Comparison of ENCODE assay signal across 14 mouse cellular contexts in the genomic region with DNA sequence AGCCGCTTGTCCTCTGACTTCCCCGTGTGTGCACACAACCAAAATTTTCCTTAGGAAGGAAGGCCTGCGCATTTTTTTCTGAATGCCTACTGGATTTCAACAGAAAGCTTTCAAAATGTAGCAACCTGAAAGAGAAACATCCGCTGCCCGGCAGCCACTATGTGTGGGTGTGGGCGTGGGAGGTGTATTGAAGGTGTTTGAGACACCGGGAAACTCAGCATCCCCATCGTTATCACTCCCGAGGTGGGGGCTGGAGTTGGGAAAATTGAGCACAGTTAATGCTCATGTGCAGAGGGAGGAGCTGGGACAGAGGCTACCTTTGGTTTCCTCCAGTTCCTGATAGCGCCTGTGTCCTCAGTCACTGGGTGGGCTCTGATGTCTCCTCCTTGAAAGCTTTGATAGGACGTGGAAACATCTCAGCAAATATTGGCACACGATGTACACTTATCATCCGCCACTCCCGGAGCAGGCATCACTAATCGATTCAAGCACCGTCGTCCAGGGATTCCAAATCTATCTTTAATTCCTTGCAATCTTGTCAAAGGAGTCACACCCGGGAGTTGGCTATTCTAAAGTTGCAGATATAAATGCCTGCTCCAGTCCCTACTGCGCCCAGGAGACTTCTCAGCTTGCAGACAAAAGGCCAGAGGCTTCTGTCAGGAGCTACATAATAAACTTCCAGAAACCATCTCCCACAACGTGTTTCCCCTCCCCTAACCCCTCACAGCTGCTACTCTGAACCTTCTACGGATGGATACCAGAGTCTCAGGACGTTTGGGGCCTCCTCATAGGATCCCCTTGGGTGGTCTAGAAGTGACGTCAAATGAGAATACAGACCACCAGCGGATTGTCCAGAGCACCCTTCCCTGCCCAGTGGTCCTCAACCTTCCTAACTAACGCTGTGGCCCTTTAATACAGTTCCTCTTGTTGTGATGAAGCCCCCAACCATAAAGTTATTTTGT. TPM values are rescaled to one million over a fixed set of nuclear protein-coding genes. Genes with fewer than 3 reads are reported as not detected.
DNase-seq lines count a peak whose midpoint lies in the region; ATAC-seq and TF ChIP-seq lines count a peak whose summit lies in the region.
"Had no signal": no experiment of that assay in that cellular context is flagged by ENCODE, and none has a peak within 500 bp of the region (broad histone marks: within the 10 kb centered on the region; RNA-seq: fewer than 3 reads in every experiment).

No protein-coding gene starts in this region.

- no peak overlapping the region for H3K4me2 ChIP-seq in kidney, postnatal 0 days (ENCODE audit: low read length)
- no peak overlapping the region for H3K4me2 ChIP-seq in neural tube, embryonic 13.5 days
- no peak overlapping the region for H3K4me2 ChIP-seq in neural tube, embryonic 15.5 days
- H3K4me2 ChIP-seq: liver, embryonic 13.5 days had no signal

- DNase-seq in frontal cortex, postnatal 14 days (ENCODE audit: low spot score in 2 of 2): no peak
- DNase-seq in kidney, postnatal 0 days (ENCODE audit: low spot score): peak; percentile 49
- no peak for DNase-seq in kidney, postnatal 10 days
- DNase-seq in testis, postnatal 10 days (ENCODE audit: low spot score): peak; percentile 95
- no peak for DNase-seq in ovary, postnatal 36 days (ENCODE audit: low spot score)
- DNase-seq: cerebellum, adult 9-10 months; embryo, embryonic 11 days; liver, embryonic 13.5 days; thymus, postnatal 14 days had no signal

- H3K4me3 ChIP-seq in kidney, postnatal 0 days (replicated peaks; ENCODE audit: low read depth, low read length): no peak overlapping the region
- H3K4me3 ChIP-seq in neural tube, embryonic 13.5 days: no peak overlapping the region
- H3K4me3 ChIP-seq in neural tube, embryonic 15.5 days (replicated peaks): no peak overlapping the region
- H3K4me3 ChIP-seq: erythroblast, embryonic 14.5 days; liver, embryonic 13.5 days had no signal

- peak; percentile 39; the same call in 1 of the 2 replicates for ATAC-seq in frontal cortex, adult (ENCODE audit: low TSS enrichment)
- no peak for ATAC-seq in kidney, postnatal 0 days (replicated peaks; ENCODE audit: low FRiP score, low read depth)
- ATAC-seq in neural tube, embryonic 13.5 days (ENCODE audit: low read depth): no peak
- no peak for ATAC-seq in neural tube, embryonic 15.5 days (ENCODE audit: low FRiP score)
- ATAC-seq: inflammation-experienced regulatory T-cells, adult 6 months had no signal

- H3K36me3 ChIP-seq in kidney, postnatal 0 days (ENCODE audit: insufficient read depth, low read length): no peaks in the 10 kb centered on the region
- H3K36me3 ChIP-seq in neural tube, embryonic 13.5 days: no peaks in the 10 kb centered on the region
- no peaks in the 10 kb centered on the region for H3K36me3 ChIP-seq in neural tube, embryonic 15.5 days
- H3K36me3 ChIP-seq: liver, embryonic 13.5 days had no signal

- H3K4me1 ChIP-seq in kidney, postnatal 0 days (replicated peaks; ENCODE audit: insufficient read depth, low read length): no peaks in the 10 kb centered on the region
- H3K4me1 ChIP-seq in neural tube, embryonic 13.5 days (replicated peaks): peaks cover 15% of the 10 kb centered on the region
- H3K4me1 ChIP-seq in neural tube, embryonic 15.5 days: peaks cover 6% of the 10 kb centered on the region
- H3K4me1 ChIP-seq: liver, embryonic 13.5 days had no signal

- 55% methylated on average over 25 of the region's 25 CpGs for WGBS in kidney, postnatal 0 days
- 64% methylated on average over 25 of the region's 25 CpGs for WGBS in neural tube, embryonic 13.5 days
- 61% methylated on average over 25 of the region's 25 CpGs for WGBS in neural tube, embryonic 15.5 days

- H3K9me3 ChIP-seq in kidney, postnatal 0 days (replicated peaks; ENCODE audit: low read length): no peaks in the 10 kb centered on the region
- H3K9me3 ChIP-seq in neural tube, embryonic 13.5 days: no peaks in the 10 kb centered on the region
- H3K9me3 ChIP-seq in neural tube, embryonic 15.5 days (replicated peaks): no peaks in the 10 kb centered on the region
- H3K9me3 ChIP-seq: liver, embryonic 13.5 days had no signal

- H3K27ac ChIP-seq in kidney, postnatal 0 days: no peak overlapping the region
- H3K27ac ChIP-seq in neural tube, embryonic 13.5 days (replicated peaks): peak overlapping the region; percentile 20; the same call in 1 of the 2 replicates
- no peak overlapping the region for H3K27ac ChIP-seq in neural tube, embryonic 15.5 days (replicated peaks)
- H3K27ac ChIP-seq: liver, embryonic 13.5 days had no signal

- TF ChIP-seq CTCF in kidney, postnatal 0 days (IDR thresholded peaks at IDR 0.05; ENCODE audit: low read depth): no peak

- no peak overlapping the region for H3K9ac ChIP-seq in kidney, postnatal 0 days (ENCODE audit: low read depth, low read length)
- no peak overlapping the region for H3K9ac ChIP-seq in neural tube, embryonic 13.5 days
- no peak overlapping the region for H3K9ac ChIP-seq in neural tube, embryonic 15.5 days (replicated peaks)
- H3K9ac ChIP-seq: liver, embryonic 13.5 days had no signal

- no peaks in the 10 kb centered on the region for H3K27me3 ChIP-seq in kidney, postnatal 0 days (ENCODE audit: insufficient read depth, low read length)
- no peaks in the 10 kb centered on the region for H3K27me3 ChIP-seq in neural tube, embryonic 13.5 days
- H3K27me3 ChIP-seq in neural tube, embryonic 15.5 days (replicated peaks): no peaks in the 10 kb centered on the region

RNA-seq across cellular contexts. Expression of a gene that starts 14.7 kb away (rescaled TPM):
- 14.6 and 15.5 TPM in 2 replicates for polyA plus RNA-seq in kidney, postnatal 0 days (2015; fragmentation: Nextera tagmentation; extraction: Ambion mirVana)
- 29.2 and 30.4 TPM in 2 replicates for polyA plus RNA-seq in neural tube, embryonic 13.5 days (2015; fragmentation: Nextera tagmentation; extraction: Ambion mirVana)
- polyA plus RNA-seq in neural tube, embryonic 15.5 days (2015; fragmentation: Nextera tagmentation; extraction: Ambion mirVana): 24.2 and 28.5 TPM in 2 replicates

Comparison
In these comparisons a context has a peak if more than half of its experiments do, and no peak if none do; other contexts are left out.
1. DNase-seq: peak in kidney, postnatal 0 days (single experiment) and testis, postnatal 10 days (single experiment); none in frontal cortex, postnatal 14 days (0 of 2), kidney, postnatal 10 days (single experiment) and ovary, postnatal 36 days (single experiment).